Mouse (Mus musculus): Measurements from ENCODE around the gene Vps18. TPM values are rescaled to one million over a fixed set of nuclear protein-coding genes. Genes with fewer than 3 reads are reported as not detected.
A peak's percentile ranks its signal among the peaks of the same experiment; 100 is the strongest.

Gene Vps18
- polyA plus RNA-seq, 1 experiment from 2014 or later, result 18.8 TPM

- Histone ChIP-seq H3K36me3 (ENCODE audit: control insufficient read depth, insufficient read depth, low read length) (no peaks in the 10 kb centered on the region), H3K9me3 (ENCODE audit: control insufficient read depth, low read length) (no peaks in the 10 kb centered on the region), H3K27ac (ENCODE audit: low read length) (peak overlapping the region; percentile 27; the same call in 1 of the 2 replicates), H3K4me1 (replicated peaks; ENCODE audit: control insufficient read depth, insufficient read depth, low read length) (no peaks in the 10 kb centered on the region), H3K27me3 (ENCODE audit: control insufficient read depth, insufficient read depth, low read depth, low read length) (no peaks in the 10 kb centered on the region), H3K4me3 (ENCODE audit: low read length) (no peak overlapping the region), H3K4me2 (ENCODE audit: low read depth, low read length) (no peak overlapping the region), H3K9ac (ENCODE audit: low read length) (no peak overlapping the region)
- 29% methylated on average over 6 of the region's 6 CpGs for WGBS
- ATAC-seq (ENCODE audit: low read depth), result no peak
Measured at GRCm38 (mm10) chr2:119344537-119345138, 56.1 kb downstream of the Vps18 start.

Other genes with a start within 250 kb of the Vps18 start
- gene Knl1, start 241.6 kb upstream of the Vps18 start, polyA plus RNA-seq (2015; fragmentation: Nextera tagmentation; extraction: Ambion mirVana), result 62.8 and 64.4 TPM in 2 replicates
- 52.6 and 53.0 TPM in 2 replicates for gene Rad51, start 175.9 kb upstream of the Vps18 start, polyA plus RNA-seq (2015; fragmentation: Nextera tagmentation; extraction: Ambion mirVana)
- gene Rmdn3, start 131.7 kb upstream of the Vps18 start, polyA plus RNA-seq (2015; fragmentation: Nextera tagmentation; extraction: Ambion mirVana), result 39.9 and 41.1 TPM in 2 replicates
- gene Gchfr, start 121.0 kb upstream of the Vps18 start, polyA plus RNA-seq (2015; fragmentation: Nextera tagmentation; extraction: Ambion mirVana), result 24.3 and 26.1 TPM in 2 replicates
- 0.40 and 0.41 TPM in 2 replicates for gene Gm14137, start 114.2 kb upstream of the Vps18 start, polyA plus RNA-seq (2015; fragmentation: Nextera tagmentation; extraction: Ambion mirVana)
- 48.7 and 50.8 TPM in 2 replicates for gene Zfyve19, start 80.1 kb upstream of the Vps18 start, polyA plus RNA-seq (2015; fragmentation: Nextera tagmentation; extraction: Ambion mirVana)
- gene Dnajc17, start 79.9 kb upstream of the Vps18 start, polyA plus RNA-seq (2015; fragmentation: Nextera tagmentation; extraction: Ambion mirVana), result 17.0 and 22.3 TPM in 2 replicates
- gene Ppp1r14d, start 58.8 kb upstream of the Vps18 start, polyA plus RNA-seq (2015; fragmentation: Nextera tagmentation; extraction: Ambion mirVana), result 0.47 and 0.73 TPM in 2 replicates
- gene Spint1, start 51.4 kb upstream of the Vps18 start, polyA plus RNA-seq (2015; fragmentation: Nextera tagmentation; extraction: Ambion mirVana), result 34.2 and 36.2 TPM in 2 replicates
- 1.3 and 2.2 TPM in 2 replicates for gene Rhov, start 17.5 kb upstream of the Vps18 start, polyA plus RNA-seq (2015; fragmentation: Nextera tagmentation; extraction: Ambion mirVana)
- gene Dll4, start 37.0 kb downstream of the Vps18 start, polyA plus RNA-seq (2015; fragmentation: Nextera tagmentation; extraction: Ambion mirVana), result 14.6 and 17.8 TPM in 2 replicates
- 1.1 and 1.7 TPM in 2 replicates for gene Chac1, start 62.5 kb downstream of the Vps18 start, polyA plus RNA-seq (2015; fragmentation: Nextera tagmentation; extraction: Ambion mirVana)
- gene Ino80, start 188.9 kb downstream of the Vps18 start, polyA plus RNA-seq (2015; fragmentation: Nextera tagmentation; extraction: Ambion mirVana), result 4.2 TPM in 2 replicates

All from lung, embryonic 16.5 days (tissue).